Mouse (Mus musculus) adrenal gland, adult 2 months (tissue): ENCODE measurements around the gene Tfcp2l1. TPM values are rescaled to one million over a fixed set of nuclear protein-coding genes. Genes with fewer than 3 reads are reported as not detected.

Experiments used
- DNase-seq: peaks from one replicate; pipeline ENCODE4 v3.0.0; 2021
- polyA plus RNA-seq: library from polyadenylated mRNA; depleted of rRNA; stranded (reverse); fragments of >200 nt; gene quantifications from 2 replicates; pipeline ENCODE4 v1.2.3, GENCODE M21; 2012
- total RNA-seq, 2 experiments: library from RNA; stranded (reverse); gene quantifications; 2 replicates each; pipeline ENCODE4 v1.2.3; 2021

Tfcp2l1 gene
- total and polyA plus RNA-seq, 3 experiments: 0.28 to 1.2 (median 0.46) TPM

DNA sequence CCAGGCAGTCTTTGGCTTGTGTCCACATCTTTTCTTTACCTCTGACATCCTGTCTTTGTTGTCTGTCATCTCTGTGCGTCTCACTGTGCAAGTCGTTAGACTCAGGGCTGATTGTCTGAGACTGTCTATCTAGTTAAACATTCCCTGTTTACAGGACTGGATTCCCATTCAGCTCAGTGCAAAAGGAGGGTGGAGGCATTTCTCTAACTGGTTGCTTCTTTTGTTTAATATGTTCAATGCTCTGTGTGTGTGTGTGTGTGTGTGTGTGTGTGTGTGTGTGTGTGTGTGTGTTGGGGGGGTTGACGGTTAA is 23.0 kb downstream of the Tfcp2l1 start:
- no peak for DNase-seq

DNA sequence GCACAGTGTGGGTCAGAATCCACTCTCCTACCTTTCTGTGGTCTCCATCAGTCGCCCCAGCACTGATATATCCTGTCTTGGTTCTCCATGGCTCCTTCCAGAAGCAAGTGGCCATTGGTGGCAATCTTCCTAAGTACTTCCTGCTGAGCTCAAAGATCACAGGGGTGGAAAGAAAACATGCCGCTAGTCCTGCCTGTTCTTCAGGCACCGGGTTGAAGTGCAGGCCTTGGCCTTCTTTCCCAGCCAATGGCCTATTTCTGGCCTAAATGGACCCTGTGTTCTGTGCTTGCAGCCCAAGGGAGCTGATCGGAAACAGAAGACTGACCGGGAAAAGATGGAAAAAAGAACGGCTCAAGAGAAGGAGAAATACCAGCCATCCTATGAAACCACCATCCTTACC is 31.0 kb downstream of the Tfcp2l1 start:
- no peak for DNase-seq

- DNase-seq: no peak
These were observed 33.2 kb downstream of the Tfcp2l1 start for GRCm38 (mm10) chr1:118660880-118661465.

- no peak for DNase-seq
These were observed 35.3 kb downstream of the Tfcp2l1 start for GRCm38 (mm10) chr1:118663062-118663461.

DNA sequence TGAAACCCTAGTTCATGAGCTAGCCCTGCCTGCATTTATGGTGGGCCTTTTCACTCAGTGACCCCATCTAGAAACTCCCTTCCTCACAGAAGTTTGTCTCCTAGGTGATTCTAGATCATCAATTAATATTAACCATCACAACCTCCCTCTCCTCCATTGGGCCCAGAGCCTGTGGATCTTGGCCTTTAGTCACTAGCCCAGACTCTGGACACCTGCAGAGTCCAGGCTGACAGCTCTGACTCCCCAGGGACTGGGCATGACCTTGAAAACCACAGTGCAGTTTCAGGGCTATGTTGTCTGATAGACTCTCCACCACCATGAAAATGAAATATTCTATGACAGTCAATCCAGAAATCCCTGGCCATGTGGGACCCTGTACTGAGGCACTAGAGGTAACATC is 39.8 kb downstream of the Tfcp2l1 start:
- no peak for DNase-seq

- no peak for DNase-seq
These were observed 44.5 kb downstream of the Tfcp2l1 start for GRCm38 (mm10) chr1:118672196-118672595.

- DNase-seq: no peak
These were observed 46.4 kb downstream of the Tfcp2l1 start for GRCm38 (mm10) chr1:118674176-118674575.

DNA sequence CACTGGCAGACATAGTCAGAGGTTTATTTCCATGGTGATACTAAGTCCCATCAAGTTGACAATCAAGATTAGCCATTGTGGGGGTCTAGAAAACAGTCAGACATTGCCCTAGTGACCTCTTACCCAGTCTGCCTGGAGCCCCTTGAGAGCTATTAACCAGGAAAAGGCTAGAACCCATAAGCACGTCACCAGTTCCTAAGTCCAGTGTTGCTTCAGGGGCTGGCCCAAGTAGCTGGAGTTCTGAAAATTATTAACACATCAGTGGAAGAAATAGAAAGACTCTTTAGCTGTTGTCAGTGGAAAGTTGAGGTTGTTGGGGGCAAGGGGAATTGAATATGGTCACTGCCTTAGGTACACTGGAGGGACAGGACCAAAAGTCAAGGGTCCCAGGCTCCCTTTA is 54.2 kb downstream of the Tfcp2l1 start:
- DNase-seq: no peak

DNA sequence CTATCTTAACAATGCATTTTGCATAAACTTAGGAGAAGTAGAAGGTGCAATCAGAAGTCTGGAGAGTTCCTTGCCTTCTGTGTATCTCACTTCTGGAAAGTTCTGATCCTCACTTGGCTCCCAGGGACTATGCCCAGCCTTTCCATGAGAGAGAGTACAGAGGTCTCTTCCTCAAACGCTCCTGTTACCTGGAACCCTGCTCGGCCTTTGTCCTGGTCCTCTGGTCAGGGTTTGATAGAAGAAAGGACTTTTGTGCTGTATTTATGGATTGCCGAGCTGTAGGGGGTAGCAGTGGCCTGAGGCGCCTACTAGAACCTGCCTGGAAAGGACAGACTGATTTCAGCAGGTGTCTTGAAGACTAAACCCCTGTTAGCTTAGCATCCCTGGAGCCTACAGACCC is 55.9 kb downstream of the Tfcp2l1 start:
- no peak for DNase-seq

GRCm38 (mm10) chr1:118687726-118688125 is 60.0 kb downstream of the Tfcp2l1 start:
- no peak for DNase-seq

DNA sequence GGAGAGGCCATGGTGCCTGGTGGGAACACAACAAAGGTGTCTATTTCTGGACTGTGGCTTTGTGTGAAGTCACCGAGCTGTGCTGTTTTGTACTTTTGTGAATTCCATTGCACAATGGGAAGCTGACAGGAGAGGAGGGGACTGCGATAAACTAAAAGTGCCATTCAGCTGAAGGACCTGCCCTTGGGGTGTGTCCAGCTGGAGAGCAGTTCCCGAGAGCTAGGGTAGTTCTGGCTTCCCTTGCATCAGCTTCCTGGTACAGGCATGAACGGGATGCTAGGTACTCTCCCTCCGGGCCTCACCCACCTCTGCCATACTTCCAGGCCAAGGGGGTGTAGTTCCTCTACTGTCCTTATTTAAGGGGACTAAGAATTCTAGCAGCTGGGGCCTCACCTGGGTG is 62.1 kb downstream of the Tfcp2l1 start:
- peak; percentile 12 for DNase-seq

GRCm38 (mm10) chr1:118694436-118694835 is 66.7 kb downstream of the Tfcp2l1 start:
- peak; percentile 84 for DNase-seq

GRCm38 (mm10) chr1:118697906-118698305 is 70.2 kb downstream of the Tfcp2l1 start:
- no peak for DNase-seq

DNA sequence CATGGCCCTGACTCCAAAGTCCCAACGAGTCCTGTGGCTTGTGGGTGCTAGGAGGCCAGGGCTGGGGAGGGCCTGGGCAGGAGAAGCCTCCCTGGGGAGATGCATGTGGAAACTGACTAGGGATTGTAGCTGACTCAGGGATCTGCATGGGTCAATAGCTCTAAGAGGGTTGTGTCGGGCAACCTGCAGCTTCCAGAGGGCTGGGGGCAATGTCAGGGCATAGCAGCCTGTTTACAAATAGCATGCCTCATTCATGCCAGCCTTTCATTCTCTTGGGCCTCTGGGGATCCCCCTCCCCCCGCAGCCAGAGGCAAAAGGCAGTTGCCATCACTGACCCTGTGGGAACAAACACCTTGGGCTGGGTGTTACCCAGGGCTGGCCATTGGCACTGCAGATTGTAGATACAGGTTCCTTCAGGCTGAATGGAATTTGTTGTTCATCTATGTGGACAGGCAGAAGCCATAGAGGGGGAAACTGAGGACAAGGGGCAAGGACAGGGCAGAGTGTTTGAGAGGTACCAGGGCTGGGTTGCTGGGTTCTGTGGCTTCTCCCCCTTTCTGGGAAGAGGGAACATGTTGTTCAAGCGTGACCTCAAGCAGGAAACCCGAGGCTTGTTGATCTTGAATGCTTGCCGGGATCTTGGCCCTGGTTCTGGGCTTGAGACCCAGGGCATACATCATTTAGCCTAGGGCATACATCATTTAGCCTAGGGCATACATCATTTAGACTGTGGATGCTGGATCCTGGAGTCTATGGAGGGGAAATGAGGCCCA is 71.6 kb downstream of the Tfcp2l1 start:
- no peak for DNase-seq

DNA sequence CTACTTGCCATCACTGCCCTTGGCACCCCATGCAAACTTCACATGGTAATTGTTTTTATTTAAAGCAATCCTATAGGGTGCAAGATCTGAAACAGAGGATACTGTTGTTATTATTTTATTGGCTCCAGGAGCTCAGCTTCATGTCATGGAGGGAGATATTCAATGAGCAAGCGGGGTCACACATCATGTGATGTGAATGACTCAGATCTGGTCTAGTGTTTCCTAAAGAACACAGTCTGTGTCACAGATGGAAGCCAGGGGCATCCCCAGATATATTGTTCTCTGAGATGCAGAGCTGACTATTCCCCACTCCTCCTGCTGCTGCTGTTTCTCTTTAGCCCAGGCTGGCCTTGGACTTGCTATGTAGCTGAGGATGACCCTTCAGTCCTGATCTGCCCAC is 72.2 kb downstream of the Tfcp2l1 start:
- no peak for DNase-seq

- DNase-seq: no peak
These were observed 83.9 kb downstream of the Tfcp2l1 start for GRCm38 (mm10) chr1:118711606-118712005.

DNA sequence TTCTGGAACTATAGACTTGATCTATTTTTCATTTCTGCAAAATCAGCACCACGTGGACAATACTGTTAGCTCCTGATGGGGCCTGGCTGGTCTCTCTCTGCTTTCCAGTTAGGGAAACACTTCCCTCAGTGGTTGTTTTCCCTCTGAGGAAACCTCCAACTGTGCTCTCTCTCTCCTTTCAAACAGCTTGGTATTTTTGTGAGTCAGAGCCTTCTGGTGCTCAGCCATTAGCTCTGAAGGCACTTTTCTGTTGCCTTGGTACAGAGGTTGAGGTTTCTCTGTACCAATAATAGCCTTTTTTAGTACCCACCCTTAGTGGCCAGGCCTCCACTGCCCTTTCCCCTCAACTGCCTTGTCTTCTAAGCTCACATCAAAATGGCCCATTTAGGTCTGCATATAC is 88.5 kb downstream of the Tfcp2l1 start:
- no peak for DNase-seq

DNA sequence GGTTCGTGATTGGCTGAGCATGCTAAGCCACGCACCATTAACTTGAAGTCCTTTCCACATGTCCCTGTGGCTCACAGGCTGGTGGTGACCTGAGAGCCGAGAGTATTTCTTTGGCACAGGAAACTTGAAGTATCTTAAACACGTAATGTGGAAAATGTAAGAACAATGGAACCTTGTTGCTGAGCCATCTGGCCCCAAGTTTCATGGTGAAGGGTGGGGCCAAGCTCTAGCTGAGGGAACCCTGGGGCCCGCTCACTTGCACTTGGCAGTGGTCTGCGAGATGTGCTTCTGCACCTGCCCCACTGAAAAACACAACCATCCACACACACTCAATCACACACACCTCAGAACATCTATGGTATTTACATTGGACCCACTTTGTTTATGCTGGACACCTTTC is 90.3 kb downstream of the Tfcp2l1 start:
- no peak for DNase-seq

DNA sequence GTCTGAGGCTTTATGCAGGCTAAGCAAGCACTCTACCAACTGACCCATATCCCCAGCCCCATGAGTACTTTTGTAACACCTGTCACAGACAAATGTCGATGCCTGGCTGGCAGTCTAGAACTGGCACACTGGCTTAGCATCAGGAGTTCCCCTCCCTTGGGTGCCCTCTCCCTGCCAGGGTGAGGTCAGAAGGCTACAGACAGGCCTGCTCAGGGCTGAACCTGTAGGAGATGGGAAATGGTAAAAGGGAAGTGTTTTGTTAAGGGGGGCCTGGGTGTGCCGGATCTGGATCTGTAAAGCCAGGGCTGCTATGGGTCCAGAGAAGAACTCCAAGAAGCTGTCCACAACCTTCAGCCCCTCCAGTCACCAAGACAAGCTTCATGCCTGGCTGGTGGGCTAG is 92.0 kb downstream of the Tfcp2l1 start:
- DNase-seq: no peak

GRCm38 (mm10) chr1:118720474-118721095 is 92.8 kb downstream of the Tfcp2l1 start:
- DNase-seq: no peak

- DNase-seq: no peak
These were observed 99.3 kb downstream of the Tfcp2l1 start for GRCm38 (mm10) chr1:118727075-118727474.

GRCm38 (mm10) chr1:118728796-118729195 is 101.1 kb downstream of the Tfcp2l1 start:
- no peak for DNase-seq
